Mouse (Mus musculus): Measurements from ENCODE around the gene Lrrn2.
A peak's percentile ranks its signal among the peaks of the same experiment; 100 is the strongest.

The Lrrn2 gene

DNA sequence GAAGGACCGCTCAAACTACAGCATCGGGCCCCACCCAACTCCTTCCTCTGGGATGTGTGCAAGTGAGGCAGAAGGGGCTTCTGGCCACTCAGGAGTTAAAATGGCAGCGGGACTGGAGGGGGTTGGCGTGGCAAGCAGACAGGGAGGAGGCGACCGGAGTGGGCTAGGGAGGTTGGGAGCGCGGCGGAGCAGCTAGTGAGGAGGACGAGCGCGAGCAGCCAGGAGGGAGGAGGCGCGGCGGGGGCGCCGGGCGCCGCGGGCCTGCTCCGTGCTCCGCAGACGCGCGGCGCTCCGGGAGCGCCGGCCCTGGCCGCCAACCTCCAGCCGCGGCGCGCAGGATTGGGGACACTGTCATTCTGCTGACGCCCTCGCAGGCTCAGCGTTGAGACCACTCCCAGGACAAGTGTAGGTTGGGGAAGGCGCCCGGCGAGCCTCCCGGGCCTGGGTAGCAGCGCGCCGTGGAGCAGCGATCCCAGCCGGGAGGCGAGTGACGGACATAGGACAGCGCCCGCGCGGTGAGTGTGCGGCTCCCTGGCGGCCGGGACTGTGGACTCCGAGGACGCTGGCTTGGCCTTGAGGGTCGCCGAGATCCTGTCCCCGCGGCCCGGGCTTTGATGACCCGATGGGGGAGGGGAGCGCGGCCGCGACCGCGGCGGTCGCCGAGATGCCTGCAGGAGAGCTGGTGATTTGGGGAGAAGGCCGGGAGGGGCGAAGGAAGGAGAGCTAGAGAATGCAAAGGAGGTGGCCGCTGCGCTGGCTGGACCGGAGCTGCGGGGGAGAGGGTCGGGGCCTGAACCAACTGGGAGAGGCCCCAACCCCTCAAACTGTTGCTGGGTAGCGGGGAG, at the start of gene Lrrn2:
Lrrn2 (plus strand) TSS at position 113 of the 845 bp plus-strand sequence.
- peak; percentile 38 to 61 for DNase-seq (ENCODE audit: low spot score in 2 of 2)

- no peak for DNase-seq (ENCODE audit: low spot score in 2 of 2)
Observed at GRCm38 (mm10) chr1:132831963-132832362, 48.1 kb upstream of the Lrrn2 start.

GRCm38 (mm10) chr1:132834037-132834436, 46.0 kb upstream of the Lrrn2 start:
- DNase-seq (ENCODE audit: low spot score in 2 of 2), result no peak

DNA sequence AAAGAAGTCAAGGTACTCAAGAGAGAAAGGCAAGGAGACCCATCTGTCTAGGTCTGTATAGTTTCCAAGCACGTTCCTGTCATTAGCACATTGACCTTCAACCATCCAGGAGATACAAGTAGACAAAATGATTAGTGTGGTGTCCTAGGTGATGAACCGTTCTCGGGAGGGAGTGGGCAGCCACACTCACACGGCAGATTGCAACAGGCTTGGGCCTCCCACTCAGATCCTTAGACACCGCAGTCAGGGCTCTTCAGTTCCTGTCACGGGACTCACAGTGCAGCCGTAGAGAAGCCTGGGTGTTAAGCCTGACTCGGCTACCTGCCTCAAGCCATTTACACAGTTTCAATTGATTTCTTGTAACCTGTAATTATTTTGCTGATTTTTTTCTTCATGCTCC, 43.2 kb upstream of the Lrrn2 start:
- no peak for DNase-seq (ENCODE audit: low spot score in 2 of 2)

- no peak for DNase-seq (ENCODE audit: low spot score in 2 of 2)
Observed at GRCm38 (mm10) chr1:132837691-132838090, 42.4 kb upstream of the Lrrn2 start.

DNA sequence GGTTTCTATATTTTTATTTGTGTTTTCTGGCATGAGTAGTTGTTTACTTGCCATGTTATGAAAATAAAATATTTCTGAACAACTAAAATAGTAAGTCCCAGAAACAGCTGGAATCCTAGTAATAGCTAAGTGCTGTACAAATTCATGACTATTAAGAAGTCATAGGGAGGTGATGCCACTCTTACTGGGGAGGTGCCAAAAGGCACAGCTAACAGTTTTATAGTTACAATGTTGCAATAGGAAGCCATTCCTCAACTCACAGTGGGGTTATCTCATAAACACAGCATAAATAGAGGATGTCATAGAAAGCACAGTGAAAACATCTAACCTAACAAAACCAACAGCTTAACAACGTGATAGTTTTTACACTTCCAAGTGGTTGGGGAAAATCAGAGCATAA, 41.7 kb upstream of the Lrrn2 start:
- DNase-seq (ENCODE audit: low spot score in 2 of 2), result no peak

- no peak for DNase-seq (ENCODE audit: low spot score in 2 of 2)
Observed at GRCm38 (mm10) chr1:132843612-132844011, 36.5 kb upstream of the Lrrn2 start.

DNA sequence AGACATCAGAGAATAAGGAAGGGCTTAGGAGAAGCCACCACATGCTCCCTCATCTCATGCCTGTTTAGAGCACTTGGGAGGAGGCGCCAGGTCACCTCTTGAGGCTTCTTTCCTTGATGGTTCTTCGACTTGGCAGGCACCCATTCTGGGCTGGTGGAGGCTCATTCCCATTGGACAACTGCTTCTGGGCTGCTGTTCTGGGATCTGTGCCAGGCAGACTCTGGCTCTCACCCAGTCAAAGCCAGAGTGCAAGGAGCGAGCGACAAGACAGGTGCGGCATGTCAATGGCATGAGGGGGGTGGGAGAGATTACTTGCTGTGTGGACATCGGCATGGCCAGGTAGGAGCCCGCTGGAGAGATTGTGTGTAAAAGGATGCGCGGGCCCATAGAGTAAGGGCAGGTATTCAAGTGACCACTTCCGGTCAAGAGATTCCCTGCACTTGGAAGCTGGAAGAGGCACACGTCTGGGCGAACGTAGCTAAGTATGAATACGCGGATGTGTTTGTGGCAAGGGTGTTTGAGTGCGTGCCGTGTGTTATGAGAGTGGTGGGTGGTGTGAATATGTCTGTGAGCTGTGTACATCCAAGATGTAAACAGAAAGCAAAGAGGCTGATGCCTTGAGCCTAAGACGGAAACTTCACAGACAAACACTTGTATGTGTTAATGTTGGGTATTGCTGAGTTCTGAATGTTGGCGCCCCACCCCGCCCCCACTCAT, 35.8 kb upstream of the Lrrn2 start:
- DNase-seq (ENCODE audit: low spot score in 2 of 2), result peak; percentile 32 to 67

- DNase-seq (ENCODE audit: low spot score in 2 of 2), result no peak
Observed at GRCm38 (mm10) chr1:132845766-132846165, 34.3 kb upstream of the Lrrn2 start.

DNA sequence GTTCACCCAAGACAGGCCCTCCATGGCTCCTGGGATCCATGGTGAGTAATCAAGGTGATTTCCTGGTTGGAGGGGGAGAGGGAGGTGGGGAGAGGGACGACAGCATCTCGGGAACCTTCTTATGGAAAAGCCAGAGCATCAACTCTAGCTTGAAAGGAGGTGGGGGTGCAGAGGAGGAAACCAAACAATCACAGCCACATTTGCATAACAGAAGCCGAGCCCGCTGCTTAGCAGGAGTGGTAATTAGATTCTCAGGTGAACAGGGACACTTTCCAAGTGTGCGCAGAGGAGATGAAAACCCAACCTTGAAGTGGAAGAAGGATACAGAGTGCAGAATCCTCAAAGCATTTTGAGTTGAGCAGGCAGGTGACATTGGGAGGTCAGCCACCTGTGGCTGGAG, 29.3 kb upstream of the Lrrn2 start:
- no peak for DNase-seq (ENCODE audit: low spot score in 2 of 2)

DNA sequence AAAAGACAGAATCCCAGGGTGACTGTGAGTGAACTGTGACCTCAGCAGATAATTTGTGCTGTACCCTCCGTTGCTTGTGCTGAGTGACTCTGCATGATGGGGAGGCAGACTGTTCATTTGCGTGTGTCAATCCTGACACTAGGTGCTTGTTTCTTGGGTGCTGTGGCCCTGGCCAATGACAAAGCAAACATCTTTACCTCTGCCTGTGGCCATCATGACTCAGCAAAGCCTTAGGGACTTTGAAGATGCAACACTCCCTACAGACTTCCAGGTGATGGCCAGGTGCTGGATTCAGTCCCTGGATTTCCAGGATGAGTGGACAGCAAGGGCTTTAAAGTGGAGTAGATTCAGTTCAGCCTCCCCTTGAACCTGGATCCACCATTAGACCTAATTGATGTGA, 28.8 kb upstream of the Lrrn2 start:
- DNase-seq (ENCODE audit: low spot score in 2 of 2), result no peak

GRCm38 (mm10) chr1:132851771-132852170, 28.3 kb upstream of the Lrrn2 start:
- no peak for DNase-seq (ENCODE audit: low spot score in 2 of 2)

GRCm38 (mm10) chr1:132853312-132853711, 26.8 kb upstream of the Lrrn2 start:
- DNase-seq (ENCODE audit: low spot score in 2 of 2), result no peak

- no peak for DNase-seq (ENCODE audit: low spot score in 2 of 2)
Observed at GRCm38 (mm10) chr1:132858516-132859383, 21.3 kb upstream of the Lrrn2 start.

GRCm38 (mm10) chr1:132864220-132864619, 15.9 kb upstream of the Lrrn2 start:
- no peak for DNase-seq (ENCODE audit: low spot score in 2 of 2)

DNA sequence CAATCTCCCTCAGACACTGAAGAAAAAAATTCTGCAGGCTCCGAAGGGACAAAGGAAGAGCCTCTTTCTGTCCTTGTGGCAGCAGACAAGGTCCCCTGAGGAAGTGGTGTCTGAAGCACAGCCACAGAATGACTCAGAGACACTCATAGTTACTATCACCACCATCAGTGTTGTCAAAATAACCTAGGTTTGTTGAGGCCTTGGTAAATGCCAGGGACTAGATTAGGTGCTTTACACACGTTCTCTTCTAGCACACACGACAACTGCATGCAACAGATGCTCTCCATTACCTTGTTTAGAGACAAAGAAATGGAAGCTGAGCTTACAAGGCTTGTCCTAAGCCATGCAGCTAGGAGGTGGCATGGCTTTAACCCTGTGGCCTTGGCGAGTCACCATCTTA, 14.5 kb upstream of the Lrrn2 start:
- DNase-seq (ENCODE audit: low spot score in 2 of 2), result no peak

- DNase-seq (ENCODE audit: low spot score in 2 of 2), result no peak
Observed at GRCm38 (mm10) chr1:132870327-132870726, 9.7 kb upstream of the Lrrn2 start.

DNA sequence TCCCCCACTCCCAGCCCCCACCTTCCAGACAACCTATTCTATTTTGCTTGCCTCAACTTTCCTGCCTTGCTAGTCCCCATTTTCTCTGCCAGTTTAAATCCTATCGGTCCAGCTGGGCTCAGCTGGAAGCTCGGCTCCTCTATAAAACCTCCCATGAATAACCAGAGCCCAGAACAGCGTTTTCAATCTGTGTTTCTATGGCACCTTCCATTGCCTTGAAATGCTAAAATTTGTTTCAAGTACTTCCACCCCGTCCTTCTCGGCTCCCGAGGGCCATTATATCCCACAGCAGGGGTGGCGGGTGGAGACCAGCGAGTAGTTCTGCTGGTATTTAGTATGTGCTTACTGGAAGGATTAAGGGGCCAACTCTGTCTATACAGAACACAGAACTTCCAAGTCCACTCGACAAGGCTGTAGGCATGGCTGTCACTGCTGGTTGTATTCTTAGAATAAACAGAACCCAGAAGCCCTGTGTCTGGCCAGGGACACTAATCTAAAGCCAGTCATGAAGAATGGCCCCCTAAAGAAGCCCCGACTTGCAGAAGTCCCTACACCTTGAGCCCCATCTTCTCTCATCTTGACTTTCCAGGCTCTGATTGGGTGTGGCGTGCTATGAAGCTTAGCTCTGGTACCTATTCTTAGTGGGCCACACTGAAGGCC, 992 bp upstream of the Lrrn2 start:
- DNase-seq (ENCODE audit: low spot score in 2 of 2), result no peak

GRCm38 (mm10) chr1:132879801-132880160, 292 bp upstream of the Lrrn2 start:
- no peak for DNase-seq (ENCODE audit: low spot score in 2 of 2)

DNA sequence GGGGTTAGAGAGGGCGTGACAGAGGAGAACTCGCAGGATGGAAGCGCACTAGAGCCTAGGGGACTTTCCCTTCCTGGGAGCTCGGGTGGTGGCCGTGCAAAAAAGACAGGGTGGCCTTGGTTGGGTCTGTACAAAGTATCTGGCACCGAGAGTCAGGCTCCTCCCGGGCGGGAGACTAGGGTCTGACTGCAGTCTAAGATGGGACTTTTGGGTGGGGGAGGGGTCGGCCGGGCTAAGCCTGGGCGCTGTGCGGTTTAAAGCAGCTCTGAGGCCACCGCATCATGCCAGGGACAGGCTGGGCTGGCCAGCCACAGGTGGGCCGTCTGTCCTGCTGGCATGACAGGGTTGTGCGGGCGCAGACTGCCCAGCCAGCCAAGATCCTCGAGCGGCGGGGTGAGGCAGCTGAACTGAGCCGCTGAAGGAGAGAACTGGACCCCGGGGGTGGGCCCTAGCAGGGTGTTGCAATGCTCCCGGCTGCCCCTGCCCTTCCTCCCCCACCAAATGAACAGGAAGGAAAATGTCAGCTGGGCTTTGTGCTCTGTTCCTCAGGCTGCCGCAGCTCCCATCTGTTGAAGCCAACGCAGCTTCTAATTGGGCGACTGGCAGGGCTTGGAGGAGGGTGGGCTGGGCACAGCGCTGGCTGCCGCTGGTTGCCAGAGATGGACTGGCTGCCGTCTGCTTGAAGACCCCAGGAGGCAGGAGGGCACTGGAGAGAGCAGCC, 1.1 kb downstream of the Lrrn2 start:
- no peak for DNase-seq (ENCODE audit: low spot score in 2 of 2)

GRCm38 (mm10) chr1:132881836-132882235, 1.8 kb downstream of the Lrrn2 start:
- DNase-seq (ENCODE audit: low spot score in 2 of 2), result no peak

Data from urinary bladder, postnatal 4 days (tissue).